Mouse (Mus musculus): ENCODE data around the gene Etv6. TPM values are rescaled to one million over a fixed set of nuclear protein-coding genes. Genes with fewer than 3 reads are reported as not detected.

The Etv6 gene
- polyA plus RNA-seq, 1 experiment from 2014 or later: 12.1 TPM

GRCm38 (mm10) chr6:134047974-134048373 is 12.5 kb downstream of the Etv6 start:
- Histone ChIP-seq H3K27me3 (ENCODE audit: insufficient read depth, poor library complexity, severe bottlenecking) (no peaks in the 10 kb centered on the region), H3K4me1 (replicated peaks) (peaks cover 53% of the 10 kb centered on the region), H3K36me3 (peaks cover 22% of the 10 kb centered on the region; the same call in 1 of the 2 replicates), H3K27ac (no peak overlapping the region), H3K4me3 (no peak overlapping the region), H3K9me3 (no peaks in the 10 kb centered on the region)
- no peak for DNase-seq (ENCODE audit: low spot score)
- 91% methylated on average over 6 of the region's 6 CpGs for WGBS

- Histone ChIP-seq H3K4me3 (no peak overlapping the region), H3K27ac (peak overlapping the region; percentile 16; the same call in 1 of the 2 replicates), H3K36me3 (peaks cover 22% of the 10 kb centered on the region; the same call in 1 of the 2 replicates), H3K27me3 (ENCODE audit: insufficient read depth, poor library complexity, severe bottlenecking) (no peaks in the 10 kb centered on the region), H3K4me1 (replicated peaks) (peaks cover 43% of the 10 kb centered on the region), H3K9me3 (no peaks in the 10 kb centered on the region)
- WGBS: 93% methylated on average over 6 of the region's 6 CpGs
- no peak for DNase-seq (ENCODE audit: low spot score)
Measured at GRCm38 (mm10) chr6:134048965-134049364, 13.5 kb downstream of the Etv6 start.

- no peak for DNase-seq (ENCODE audit: low spot score)
- H3K27me3 ChIP-seq (ENCODE audit: insufficient read depth, poor library complexity, severe bottlenecking): no peaks in the 10 kb centered on the region
- WGBS: 89% methylated on average over 8 of the region's 8 CpGs
- H3K9me3 ChIP-seq: no peaks in the 10 kb centered on the region
- peaks cover 28% of the 10 kb centered on the region for H3K4me1 ChIP-seq (replicated peaks)
- H3K27ac ChIP-seq: no peak overlapping the region
- peaks cover 27% of the 10 kb centered on the region; the same call in 1 of the 2 replicates for H3K36me3 ChIP-seq
- H3K4me3 ChIP-seq: no peak overlapping the region
Measured at GRCm38 (mm10) chr6:134050466-134050865, 15.0 kb downstream of the Etv6 start.

- Histone ChIP-seq H3K4me1 (replicated peaks) (peaks cover 14% of the 10 kb centered on the region), H3K36me3 (peaks cover 26% of the 10 kb centered on the region; the same call in 1 of the 2 replicates), H3K27me3 (ENCODE audit: insufficient read depth, poor library complexity, severe bottlenecking) (no peaks in the 10 kb centered on the region), H3K9me3 (no peaks in the 10 kb centered on the region), H3K27ac (no peak overlapping the region), H3K4me3 (no peak overlapping the region)
- no peak for DNase-seq (ENCODE audit: low spot score)
- 84% methylated on average over 7 of the region's 7 CpGs for WGBS
Measured at GRCm38 (mm10) chr6:134051950-134052349, 16.4 kb downstream of the Etv6 start.

GRCm38 (mm10) chr6:134053146-134053545 is 17.6 kb downstream of the Etv6 start:
- H3K27ac ChIP-seq: no peak overlapping the region
- H3K27me3 ChIP-seq (ENCODE audit: insufficient read depth, poor library complexity, severe bottlenecking): no peaks in the 10 kb centered on the region
- DNase-seq (ENCODE audit: low spot score): no peak
- H3K36me3 ChIP-seq: peaks cover 16% of the 10 kb centered on the region; the same call in 1 of the 2 replicates
- H3K4me3 ChIP-seq: no peak overlapping the region
- H3K4me1 ChIP-seq (replicated peaks): peaks cover 11% of the 10 kb centered on the region; the same call in 1 of the 2 replicates
- 93% methylated on average over 10 of the region's 10 CpGs for WGBS
- no peaks in the 10 kb centered on the region for H3K9me3 ChIP-seq

GRCm38 (mm10) chr6:134053566-134053965 is 18.1 kb downstream of the Etv6 start:
- Histone ChIP-seq H3K27ac (no peak overlapping the region), H3K4me1 (replicated peaks) (peaks cover 15% of the 10 kb centered on the region), H3K9me3 (no peaks in the 10 kb centered on the region), H3K36me3 (peaks cover 13% of the 10 kb centered on the region; the same call in 1 of the 2 replicates), H3K27me3 (ENCODE audit: insufficient read depth, poor library complexity, severe bottlenecking) (no peaks in the 10 kb centered on the region), H3K4me3 (no peak overlapping the region)
- no peak for DNase-seq (ENCODE audit: low spot score)
- 87% methylated on average over 7 of the region's 7 CpGs for WGBS

- Histone ChIP-seq H3K36me3 (0 out of 2 replicates have a peak, but pooled peaks cover 5% of the 10 kb centered on the region), H3K9me3 (no peaks in the 10 kb centered on the region), H3K27me3 (ENCODE audit: insufficient read depth, poor library complexity, severe bottlenecking) (no peaks in the 10 kb centered on the region), H3K4me3 (no peak overlapping the region), H3K27ac (no peak overlapping the region), H3K4me1 (replicated peaks) (peaks cover 30% of the 10 kb centered on the region)
- no peak for DNase-seq (ENCODE audit: low spot score)
- 89% methylated on average over 7 of the region's 7 CpGs for WGBS
Measured at GRCm38 (mm10) chr6:134055588-134055987, 20.1 kb downstream of the Etv6 start.

GRCm38 (mm10) chr6:134058451-134058850 is 23.0 kb downstream of the Etv6 start:
- Histone ChIP-seq H3K4me3 (no peak overlapping the region), H3K27me3 (ENCODE audit: insufficient read depth, poor library complexity, severe bottlenecking) (no peaks in the 10 kb centered on the region), H3K27ac (no peak overlapping the region), H3K36me3 (0 out of 2 replicates have a peak, but pooled peaks cover 5% of the 10 kb centered on the region), H3K9me3 (no peaks in the 10 kb centered on the region), H3K4me1 (replicated peaks) (peaks cover 33% of the 10 kb centered on the region)
- no peak for DNase-seq (ENCODE audit: low spot score)
- whole genome bisulfite sequencing: 81% methylated on average over 4 of the region's 4 CpGs

- DNase-seq (ENCODE audit: low spot score): no peak
- Histone ChIP-seq H3K9me3 (no peaks in the 10 kb centered on the region), H3K4me1 (replicated peaks) (peaks cover 33% of the 10 kb centered on the region), H3K27ac (no peak overlapping the region), H3K36me3 (0 out of 2 replicates have a peak, but pooled peaks cover 5% of the 10 kb centered on the region), H3K4me3 (no peak overlapping the region), H3K27me3 (ENCODE audit: insufficient read depth, poor library complexity, severe bottlenecking) (no peaks in the 10 kb centered on the region)
- WGBS: 79% methylated on average over 10 of the region's 10 CpGs
Measured at GRCm38 (mm10) chr6:134058886-134059551, 23.5 kb downstream of the Etv6 start.

- 0 out of 2 replicates have a peak, but pooled peaks cover 4% of the 10 kb centered on the region for H3K36me3 ChIP-seq
- 77% methylated on average over 10 of the region's 10 CpGs for WGBS
Measured at GRCm38 (mm10) chr6:134059552-134059891, 24.0 kb downstream of the Etv6 start.

GRCm38 (mm10) chr6:134060036-134060435 is 24.5 kb downstream of the Etv6 start:
- no peak overlapping the region for H3K27ac ChIP-seq
- WGBS: 85% methylated on average over 9 of the region's 9 CpGs
- peaks cover 33% of the 10 kb centered on the region for H3K4me1 ChIP-seq (replicated peaks)
- H3K27me3 ChIP-seq (ENCODE audit: insufficient read depth, poor library complexity, severe bottlenecking): no peaks in the 10 kb centered on the region
- H3K4me3 ChIP-seq: no peak overlapping the region
- no peak for DNase-seq (ENCODE audit: low spot score)
- H3K9me3 ChIP-seq: no peaks in the 10 kb centered on the region
- H3K36me3 ChIP-seq: no peaks in the 10 kb centered on the region

More at GRCm38 (mm10) chr6:134059552-134059891, 24.0 kb downstream of the Etv6 start:
- no peak overlapping the region for H3K27ac ChIP-seq
- H3K4me1 ChIP-seq (replicated peaks): peaks cover 33% of the 10 kb centered on the region
- H3K4me3 ChIP-seq: no peak overlapping the region
- no peak for DNase-seq (ENCODE audit: low spot score)
- H3K9me3 ChIP-seq: no peaks in the 10 kb centered on the region
- no peaks in the 10 kb centered on the region for H3K27me3 ChIP-seq (ENCODE audit: insufficient read depth, poor library complexity, severe bottlenecking)

- WGBS: 79% methylated on average over 12 of the region's 12 CpGs
- Histone ChIP-seq H3K9me3 (no peaks in the 10 kb centered on the region), H3K27me3 (ENCODE audit: insufficient read depth, poor library complexity, severe bottlenecking) (no peaks in the 10 kb centered on the region), H3K4me3 (no peak overlapping the region), H3K27ac (no peak overlapping the region), H3K36me3 (no peaks in the 10 kb centered on the region), H3K4me1 (replicated peaks) (peaks cover 33% of the 10 kb centered on the region)
- DNase-seq (ENCODE audit: low spot score): no peak
Measured at GRCm38 (mm10) chr6:134060811-134061210, 25.3 kb downstream of the Etv6 start.

- Histone ChIP-seq H3K9me3 (no peaks in the 10 kb centered on the region), H3K27ac (no peak overlapping the region), H3K4me3 (no peak overlapping the region), H3K4me1 (replicated peaks) (0 out of 2 replicates have a peak, but pooled peaks cover 10% of the 10 kb centered on the region), H3K27me3 (ENCODE audit: insufficient read depth, poor library complexity, severe bottlenecking) (no peaks in the 10 kb centered on the region), H3K36me3 (peaks cover 28% of the 10 kb centered on the region)
- no peak for DNase-seq (ENCODE audit: low spot score)
- WGBS: 89% methylated on average over 11 of the region's 11 CpGs
Measured at GRCm38 (mm10) chr6:134065018-134065725, 29.7 kb downstream of the Etv6 start.
